Mouse (Mus musculus) adrenal gland, postnatal 14 days (tissue): ENCODE data around the gene Ush1g. TPM values are rescaled to one million over a fixed set of nuclear protein-coding genes. Genes with fewer than 3 reads are reported as not detected.

ENCODE experiments used
- DNase-seq: peaks from one replicate; pipeline ENCODE4 v3.0.0; 2021; ENCODE audit warnings: mixed read lengths
- total RNA-seq: library from RNA; stranded (reverse); gene quantifications from 2 replicates; pipeline ENCODE4 v1.2.3, GENCODE M21; 2021

Gene Ush1g
- total RNA-seq, 1 experiment from 2014 or later = 0.33 TPM

- DNase-seq = no peak
Measured at GRCm38 (mm10) chr11:115334531-115334930, 12.7 kb upstream of the Ush1g start, which contains the start of gene Otop3. Gene Otop3 (plus strand): TSS chr11:115334731.

GRCm38 (mm10) chr11:115329339-115329738 lies 7.5 kb upstream of the Ush1g start:
- DNase-seq = no peak

- DNase-seq = no peak
Measured at GRCm38 (mm10) chr11:115326730-115327129, 4.9 kb upstream of the Ush1g start.

- DNase-seq = no peak
Measured at GRCm38 (mm10) chr11:115323354-115323753, 1.5 kb upstream of the Ush1g start.

- no peak for DNase-seq
Measured at GRCm38 (mm10) chr11:115319704-115320383, 2.0 kb downstream of the Ush1g start.

- peak; percentile 51 for DNase-seq
Measured at GRCm38 (mm10) chr11:115318245-115319027, 3.4 kb downstream of the Ush1g start.

- no peak for DNase-seq
Measured at GRCm38 (mm10) chr11:115317204-115317603, 4.6 kb downstream of the Ush1g start.

- peak; percentile 39 for DNase-seq
Measured at GRCm38 (mm10) chr11:115314249-115314648, 7.6 kb downstream of the Ush1g start.

- no peak for DNase-seq
Measured at GRCm38 (mm10) chr11:115308781-115309180, 13.1 kb downstream of the Ush1g start.

- no peak for DNase-seq
Measured at GRCm38 (mm10) chr11:115306863-115307262, 15.0 kb downstream of the Ush1g start, which contains the start of gene Otop2. Gene Otop2 (plus strand): TSS chr11:115307163.

GRCm38 (mm10) chr11:115303167-115303566 lies 18.7 kb downstream of the Ush1g start:
- DNase-seq = peak; percentile 46

- no peak for DNase-seq
Measured at GRCm38 (mm10) chr11:115301351-115301750, 20.5 kb downstream of the Ush1g start.

- DNase-seq = no peak
Measured at GRCm38 (mm10) chr11:115300745-115301144, 21.1 kb downstream of the Ush1g start.

- DNase-seq = no peak
Measured at GRCm38 (mm10) chr11:115298160-115298559, 23.7 kb downstream of the Ush1g start.

- DNase-seq = peak; percentile 85
Measured at GRCm38 (mm10) chr11:115297214-115297826, 24.5 kb downstream of the Ush1g start, which contains the start of gene Fads6. Gene Fads6 (minus strand): TSS chr11:115297663.

- DNase-seq = peak; percentile 48
Measured at GRCm38 (mm10) chr11:115296471-115297210, 25.2 kb downstream of the Ush1g start.

GRCm38 (mm10) chr11:115295939-115296338 lies 25.9 kb downstream of the Ush1g start:
- DNase-seq = no peak

GRCm38 (mm10) chr11:115292631-115293375 lies 29.0 kb downstream of the Ush1g start:
- peak; percentile 63 for DNase-seq

GRCm38 (mm10) chr11:115291503-115291902 lies 30.3 kb downstream of the Ush1g start:
- peak; percentile 31 for DNase-seq

- DNase-seq = peak; percentile 83
Measured at GRCm38 (mm10) chr11:115290919-115291318, 30.9 kb downstream of the Ush1g start.

GRCm38 (mm10) chr11:115290314-115290713 lies 31.5 kb downstream of the Ush1g start:
- no peak for DNase-seq
